Mouse (Mus musculus) c-Kit-positive CD71-positive TER-119-negative erythroid progenitor cells, embryonic 14.5 days (primary cell): ENCODE measurements at regions not wholly inside any gene's neighbourhood (a gene's known extent, or its start where the extent isn't known, plus 50 kb on each side); places are given as distances from the start of the nearest gene placed in this dataset.

Source experiments
- DNase-seq: peaks from one replicate; pipeline ENCODE4 v3.0.0-alpha.2; 2013; ENCODE audit warnings: low read depth

DNA sequence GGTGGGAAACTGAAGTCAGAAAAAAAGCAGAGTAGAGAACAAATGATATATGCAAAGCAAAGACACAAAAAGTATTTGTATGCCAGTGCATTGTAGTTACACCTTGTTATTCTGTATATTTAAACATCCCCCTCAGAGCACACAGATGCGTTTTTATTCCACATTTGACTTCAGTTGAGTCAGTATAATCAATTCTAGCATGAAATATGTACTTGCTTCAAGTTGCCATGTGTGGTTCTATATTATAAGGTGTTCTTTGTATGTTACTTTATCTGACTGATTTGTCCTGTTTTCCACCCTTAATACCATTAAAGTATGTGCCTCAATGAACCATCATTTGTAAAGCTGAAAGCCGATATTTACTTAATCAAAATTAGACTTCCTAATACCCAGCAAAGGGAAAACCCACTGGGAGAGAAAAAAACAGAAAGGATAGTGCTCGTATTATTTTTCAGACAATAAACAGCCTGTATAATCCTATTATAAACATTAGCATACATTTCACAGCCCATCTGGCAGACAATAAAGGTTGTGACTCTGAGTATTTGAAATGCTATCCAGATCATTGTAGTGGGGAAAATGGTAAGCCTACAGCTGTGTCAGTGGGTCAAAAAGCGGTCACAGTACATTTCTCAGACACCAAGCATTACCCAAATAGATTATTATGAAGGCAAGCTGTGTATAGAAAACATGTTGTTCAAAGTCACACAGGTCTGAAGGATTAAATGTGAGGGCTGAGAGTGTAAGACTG is 189.1 kb upstream of the Bmp2 start:
- no peak for DNase-seq

DNA sequence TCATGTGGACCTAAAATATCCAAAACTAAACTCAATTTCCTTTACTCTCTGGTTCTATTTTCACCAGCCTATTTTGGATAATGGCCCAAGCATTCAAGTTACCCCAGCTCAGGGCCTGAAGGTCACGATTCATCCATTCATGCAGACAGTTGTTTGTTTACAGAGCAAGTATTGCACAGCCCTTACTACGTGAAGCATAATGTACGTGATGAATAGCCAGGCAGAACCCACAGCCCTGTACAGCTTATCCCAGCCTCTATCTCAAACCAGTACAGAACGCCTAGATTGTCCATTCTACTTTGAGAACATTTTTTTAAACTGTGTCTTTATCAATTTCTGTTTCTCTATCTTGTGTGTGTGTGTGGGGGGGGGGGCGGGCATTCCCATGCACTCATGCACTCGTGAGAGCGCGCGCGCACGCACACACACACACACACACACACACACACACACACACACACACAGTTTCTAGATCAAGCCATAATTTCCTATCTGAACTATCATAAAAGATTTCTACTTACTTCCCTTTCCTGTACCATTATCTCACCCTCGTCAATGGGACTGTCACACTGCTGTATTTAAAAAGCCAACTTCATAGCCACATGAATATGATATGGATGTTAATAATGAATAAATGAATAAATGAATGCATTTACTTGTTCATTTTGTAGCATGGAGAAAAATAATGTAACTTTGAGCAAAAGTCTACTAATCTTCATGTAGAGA is 180.3 kb upstream of the Bmp2 start:
- DNase-seq, result no peak

DNA sequence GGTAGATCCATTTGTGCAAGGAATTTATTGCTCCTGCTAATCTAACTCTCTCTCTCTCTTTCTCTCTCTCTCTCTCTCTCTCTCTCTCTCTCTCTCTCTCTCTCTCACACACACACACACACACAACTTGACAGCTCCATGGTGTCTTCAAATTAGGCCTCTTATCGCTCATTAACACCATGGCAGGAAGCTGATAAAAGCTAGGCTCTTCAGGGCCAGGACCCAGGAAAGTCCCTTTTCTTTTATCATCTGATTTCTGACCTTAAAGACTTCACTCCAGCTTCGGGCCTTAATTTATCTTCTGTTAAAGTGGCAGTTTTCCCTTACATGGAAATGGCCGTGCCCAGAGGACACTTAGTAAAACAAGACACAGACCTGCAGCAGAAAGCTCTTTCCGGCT is 178.4 kb upstream of the Bmp2 start:
- peak; percentile 55 for DNase-seq

DNA sequence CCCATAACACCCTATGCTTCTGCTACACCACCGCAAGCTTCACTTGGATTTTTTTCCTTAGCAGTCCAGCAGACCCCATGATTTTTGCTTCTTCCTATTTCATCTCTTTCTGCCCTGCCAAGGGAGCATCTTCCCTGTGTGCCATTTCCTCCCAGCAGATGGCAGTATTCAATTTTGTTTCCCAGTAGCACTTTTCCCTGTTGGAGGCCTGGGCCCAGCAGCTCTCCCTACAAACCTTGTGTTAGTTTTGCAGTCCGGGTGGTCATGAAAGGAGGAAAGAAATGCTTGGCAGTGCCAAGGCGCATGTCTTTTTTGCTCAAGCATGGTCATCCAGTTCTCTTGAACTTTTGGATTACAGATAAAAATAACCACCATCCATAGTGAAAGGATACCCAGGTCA is 170.9 kb upstream of the Bmp2 start:
- DNase-seq, result no peak

DNA sequence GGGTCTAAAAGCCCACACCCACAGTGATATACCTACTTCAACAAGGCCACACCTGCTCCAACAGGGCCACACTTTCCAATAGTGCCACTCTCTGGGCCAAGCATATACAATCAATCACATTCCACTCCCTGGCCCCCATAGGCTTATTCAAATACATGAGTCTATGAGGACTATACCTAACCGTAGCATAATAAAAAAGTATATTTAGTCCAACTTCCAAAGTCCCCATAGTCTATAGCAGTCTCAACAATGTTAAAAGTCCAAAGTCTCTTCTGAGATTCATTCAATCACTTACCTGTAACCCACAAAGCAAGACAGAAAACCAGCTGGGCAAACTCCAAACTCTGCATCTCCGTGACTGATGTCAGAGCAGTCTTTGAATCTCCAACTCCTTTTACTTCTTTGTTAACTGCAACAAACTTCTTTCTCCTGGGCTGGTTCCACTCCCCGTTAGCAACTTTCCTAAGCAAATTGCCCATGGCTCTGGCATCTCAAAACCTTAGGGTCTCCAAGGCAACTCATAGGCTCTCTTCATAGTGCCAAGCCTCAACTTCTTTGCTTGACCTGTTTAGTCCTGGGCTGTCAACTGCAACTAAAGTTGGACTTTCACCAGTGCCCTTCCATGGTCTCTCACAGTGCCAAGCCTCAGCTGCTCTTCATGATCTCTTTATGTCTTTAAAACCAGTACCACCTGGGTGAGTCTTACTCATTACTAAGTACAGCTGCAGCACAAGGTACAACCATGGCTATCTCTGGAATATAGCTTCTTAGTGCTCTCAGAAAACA is 168.6 kb upstream of the Bmp2 start:
- DNase-seq, result no peak

DNA sequence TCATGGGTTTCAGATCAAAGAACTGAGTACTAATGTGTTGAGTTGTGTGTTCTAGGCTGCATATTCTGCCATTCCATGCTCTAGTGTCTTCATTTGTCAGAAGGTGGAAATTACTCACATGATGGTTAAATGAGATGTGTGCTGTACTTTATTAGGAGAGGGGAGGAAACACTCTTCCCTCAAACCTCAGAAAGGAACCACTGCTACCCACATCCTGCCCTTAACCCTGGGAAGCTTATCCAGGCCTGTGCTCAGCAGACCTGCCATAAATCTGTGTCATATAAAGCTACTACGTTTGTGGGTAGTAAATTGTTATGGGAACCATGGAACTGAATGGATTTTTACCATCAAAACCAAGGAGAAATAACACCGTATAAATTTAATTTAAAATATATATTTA is 166.7 kb upstream of the Bmp2 start:
- DNase-seq, result no peak

DNA sequence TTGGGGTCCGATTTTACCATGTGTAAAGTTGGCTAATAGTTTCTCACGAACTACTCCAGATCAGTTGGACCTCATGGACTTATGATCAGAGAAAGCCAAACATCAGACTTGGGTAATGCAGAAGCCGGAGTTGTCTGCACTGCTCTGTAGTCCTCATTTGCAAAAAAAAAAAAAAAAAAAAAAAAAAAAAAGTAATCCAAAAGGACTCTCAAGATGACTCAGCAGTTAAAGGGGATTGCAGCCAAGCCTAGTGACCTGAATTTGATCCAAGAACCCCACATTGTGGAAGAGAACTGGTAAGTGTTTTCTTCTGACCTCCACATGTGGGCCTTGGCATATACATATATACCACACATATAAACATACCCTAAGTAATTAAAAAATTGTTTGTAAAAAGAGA is 164.6 kb upstream of the Bmp2 start:
- DNase-seq, result no peak

DNA sequence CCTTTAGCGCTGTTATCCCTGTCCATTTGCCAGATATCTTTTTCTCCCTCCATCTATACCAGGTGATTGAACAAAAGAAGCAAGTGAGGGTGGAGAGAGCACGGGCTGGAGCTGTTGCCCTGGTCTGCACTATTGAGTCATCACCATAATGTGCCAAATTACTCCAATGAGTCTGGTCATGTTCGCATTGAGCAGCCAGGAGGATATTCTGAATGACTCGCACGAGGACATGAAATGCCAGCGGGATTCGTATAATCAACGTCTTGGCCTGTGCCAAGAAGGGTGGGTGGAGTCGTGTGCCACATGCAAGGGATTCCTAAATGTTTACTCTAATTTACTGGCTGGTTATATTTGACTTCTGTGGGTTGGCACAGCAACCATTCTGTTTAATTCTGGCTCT is 159.7 kb upstream of the Bmp2 start:
- DNase-seq, result no peak

DNA sequence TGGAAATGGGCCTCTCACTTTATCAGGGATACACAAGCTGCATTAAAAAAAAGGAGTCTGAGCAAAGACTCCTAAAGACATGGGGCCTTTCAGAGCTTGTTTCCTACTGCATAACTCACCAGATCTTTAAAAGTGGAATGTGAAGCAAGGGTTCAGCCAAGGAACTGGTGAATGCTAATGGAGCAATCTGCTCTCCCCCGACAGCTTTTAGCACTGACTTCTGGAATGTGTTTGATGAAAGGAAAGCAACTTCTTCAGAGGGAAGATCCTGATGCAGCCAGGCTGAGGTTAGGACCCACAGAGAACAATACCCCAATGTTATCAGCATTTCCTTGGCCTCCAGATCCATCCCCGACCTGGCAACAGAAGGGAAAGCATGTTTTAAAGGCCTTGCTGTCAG is 154.4 kb upstream of the Bmp2 start:
- no peak for DNase-seq

DNA sequence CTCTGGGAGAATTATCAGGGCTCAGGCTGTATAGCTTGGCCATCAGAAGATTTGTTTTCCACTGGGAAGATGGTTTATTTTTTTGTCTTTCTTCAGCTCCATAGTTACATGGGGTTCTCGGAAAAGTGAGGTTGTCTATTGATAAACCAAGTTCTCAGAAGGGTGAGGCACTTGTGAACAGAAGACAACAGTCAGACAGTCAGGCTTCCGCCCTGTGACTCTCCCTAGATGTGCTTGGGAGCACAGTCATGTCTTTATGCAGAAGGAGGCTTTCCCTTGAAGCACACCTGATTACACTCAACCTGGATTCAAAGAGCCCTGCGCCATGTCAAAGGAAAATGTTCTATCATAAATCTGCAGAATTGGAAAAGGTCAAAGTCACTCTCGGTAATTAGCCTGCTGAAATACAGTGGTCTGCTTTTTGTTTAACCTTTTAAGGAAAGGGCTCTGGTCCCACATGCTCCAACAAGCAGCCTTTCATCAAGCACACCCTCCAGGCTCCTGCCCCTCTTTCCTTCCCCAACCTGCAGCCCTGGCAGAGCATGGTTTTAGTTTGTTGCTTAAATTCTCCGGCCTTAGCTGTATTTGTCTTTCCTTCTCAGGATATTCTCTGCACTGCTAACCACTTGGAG is 152.8 kb upstream of the Bmp2 start:
- peak; percentile 30 for DNase-seq

DNA sequence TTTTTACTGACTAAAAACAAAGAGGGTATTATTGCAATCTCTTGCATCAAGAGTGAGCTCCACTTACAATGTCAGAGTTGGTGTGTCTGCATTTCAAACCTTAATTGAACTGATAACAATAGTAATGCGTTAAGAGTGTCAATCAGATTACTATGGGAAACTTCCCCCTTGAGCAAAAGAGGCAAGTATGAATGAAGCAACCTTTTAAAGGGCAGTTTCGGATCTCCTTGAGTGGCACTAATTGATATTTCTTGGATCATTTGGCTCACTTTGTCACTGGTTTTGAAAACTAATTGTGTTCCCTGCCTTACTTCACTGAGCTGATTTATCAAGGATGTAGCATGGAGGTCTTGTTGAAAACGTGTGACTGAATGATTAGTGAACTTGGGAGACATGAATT is 151.0 kb upstream of the Bmp2 start:
- no peak for DNase-seq

DNA sequence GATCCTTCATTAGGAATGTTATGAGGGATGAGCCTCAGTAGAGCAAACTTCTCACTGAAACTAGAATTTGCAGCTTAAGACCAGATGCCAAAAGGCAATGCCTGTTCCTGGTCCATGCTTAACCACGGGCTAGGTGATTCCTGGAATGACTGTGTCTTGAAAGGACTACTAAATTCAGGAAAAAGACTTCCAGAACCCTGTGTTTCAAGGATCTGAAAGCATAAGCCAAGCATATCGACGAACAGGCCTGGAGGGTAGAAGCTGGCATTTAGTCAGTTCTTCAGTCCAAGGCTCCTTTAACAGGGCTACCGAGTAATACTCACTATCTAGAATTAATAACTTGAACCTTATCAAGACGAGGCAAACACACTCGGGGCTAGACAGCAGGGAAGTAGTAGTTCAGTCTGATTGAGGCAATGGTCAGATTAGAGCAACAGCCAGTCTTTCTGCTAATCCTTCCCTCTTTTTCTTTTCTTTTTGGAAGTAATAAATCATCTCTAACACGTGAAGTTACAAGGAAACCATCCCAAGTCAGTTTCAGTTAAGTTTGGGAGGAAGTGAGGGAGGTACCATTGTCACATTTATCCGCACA is 134.9 kb upstream of the Bmp2 start:
- no peak for DNase-seq

DNA sequence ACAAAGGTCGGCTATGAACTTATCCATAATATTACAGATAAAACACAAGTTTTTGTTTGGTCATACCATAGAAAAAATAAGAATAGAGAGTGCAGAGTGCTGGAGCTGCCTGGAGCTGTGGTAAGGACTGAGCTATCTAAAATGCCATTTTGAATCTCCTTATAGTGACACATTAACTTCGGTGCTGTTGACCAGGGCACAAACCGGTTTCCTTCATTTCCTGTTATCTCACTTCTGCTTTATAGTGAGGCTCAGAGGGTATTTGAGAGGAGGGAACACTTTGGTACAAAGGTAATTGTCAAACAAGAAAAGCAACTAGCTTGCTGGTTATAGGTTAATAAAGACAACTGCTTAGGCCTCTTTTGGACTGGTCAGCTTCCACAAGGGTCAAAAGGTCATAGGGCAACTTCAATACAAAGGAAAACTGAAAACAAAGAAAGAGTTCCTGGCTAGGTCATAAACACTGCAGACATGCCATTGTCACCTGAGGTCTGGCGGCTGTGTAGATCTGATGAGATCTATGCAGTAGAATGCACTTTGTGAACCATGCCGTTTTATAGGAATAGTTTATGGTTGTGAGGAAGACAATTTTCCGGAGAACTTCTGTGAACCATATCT is 132.2 kb upstream of the Bmp2 start:
- DNase-seq, result no peak

DNA sequence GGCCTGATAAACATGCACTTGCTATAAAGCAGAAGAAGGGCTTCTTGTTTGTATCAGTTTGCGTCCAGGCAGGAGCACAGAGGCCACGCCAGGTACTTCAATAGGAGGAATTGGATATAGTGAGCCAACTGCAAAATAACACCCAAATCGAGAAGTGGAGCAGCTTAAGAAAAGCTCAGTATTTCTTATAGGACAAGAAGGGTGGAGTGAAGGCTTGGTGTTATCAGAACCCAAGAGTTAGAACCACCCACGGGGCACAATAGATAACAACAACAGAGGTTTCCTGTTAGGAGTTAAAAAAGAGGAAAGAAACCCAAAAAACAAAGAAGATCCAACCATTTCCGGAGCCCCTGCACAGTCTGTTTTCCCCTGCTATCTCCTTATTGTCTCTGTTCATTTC is 126.4 kb upstream of the Bmp2 start:
- no peak for DNase-seq

DNA sequence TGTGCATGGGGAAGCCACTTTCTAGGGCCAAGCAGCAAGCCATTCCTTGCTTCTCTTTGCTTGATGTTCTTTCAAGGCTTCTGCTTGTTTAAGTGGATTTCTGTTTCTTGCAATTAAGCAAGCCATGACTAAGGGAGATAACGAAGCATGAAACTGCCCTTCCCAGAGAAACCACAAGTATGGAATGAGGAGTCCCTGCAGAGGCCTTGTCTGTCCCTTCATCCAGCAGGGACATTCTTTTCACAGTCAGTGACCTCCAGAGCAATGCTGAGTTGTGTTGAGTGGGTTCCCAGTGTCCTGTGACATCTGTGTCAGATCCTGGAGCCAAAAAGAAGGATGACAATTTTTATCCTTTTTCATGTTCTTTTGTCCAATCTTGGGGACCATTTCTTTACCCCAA is 124.9 kb upstream of the Bmp2 start:
- DNase-seq, result no peak

DNA sequence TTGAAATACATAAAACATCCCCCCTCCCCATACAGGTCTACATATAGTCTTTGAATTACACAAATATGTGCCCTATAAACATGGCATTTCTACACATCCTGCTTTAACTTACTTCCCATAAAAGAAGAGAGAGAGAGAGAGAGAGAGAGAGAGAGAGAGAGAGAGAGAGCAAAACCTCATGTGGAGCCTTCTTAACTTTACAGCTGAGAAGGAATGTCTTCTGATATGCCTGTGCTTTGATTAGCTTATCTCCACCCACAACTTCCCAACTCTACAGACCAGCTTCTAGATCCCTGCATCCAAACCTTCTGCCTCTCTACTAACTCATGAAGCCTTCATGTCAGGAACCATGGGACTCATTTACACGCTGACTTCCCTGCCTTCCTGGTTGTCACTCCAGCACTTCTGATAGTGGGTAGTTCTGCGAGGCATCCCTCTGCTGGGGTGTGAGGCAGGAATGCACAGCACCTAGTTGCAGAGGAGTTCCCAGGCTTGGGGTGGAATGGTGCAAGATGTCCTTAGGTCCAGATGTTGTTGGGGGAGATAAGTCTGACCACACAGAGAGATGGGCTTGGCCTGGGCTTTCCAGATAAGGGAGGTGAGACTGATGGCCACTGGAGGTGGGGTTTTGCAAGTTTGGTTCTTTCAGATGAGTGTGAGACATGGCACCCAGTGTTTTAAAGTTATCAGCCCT is 122.4 kb upstream of the Bmp2 start:
- DNase-seq, result peak; percentile 50

DNA sequence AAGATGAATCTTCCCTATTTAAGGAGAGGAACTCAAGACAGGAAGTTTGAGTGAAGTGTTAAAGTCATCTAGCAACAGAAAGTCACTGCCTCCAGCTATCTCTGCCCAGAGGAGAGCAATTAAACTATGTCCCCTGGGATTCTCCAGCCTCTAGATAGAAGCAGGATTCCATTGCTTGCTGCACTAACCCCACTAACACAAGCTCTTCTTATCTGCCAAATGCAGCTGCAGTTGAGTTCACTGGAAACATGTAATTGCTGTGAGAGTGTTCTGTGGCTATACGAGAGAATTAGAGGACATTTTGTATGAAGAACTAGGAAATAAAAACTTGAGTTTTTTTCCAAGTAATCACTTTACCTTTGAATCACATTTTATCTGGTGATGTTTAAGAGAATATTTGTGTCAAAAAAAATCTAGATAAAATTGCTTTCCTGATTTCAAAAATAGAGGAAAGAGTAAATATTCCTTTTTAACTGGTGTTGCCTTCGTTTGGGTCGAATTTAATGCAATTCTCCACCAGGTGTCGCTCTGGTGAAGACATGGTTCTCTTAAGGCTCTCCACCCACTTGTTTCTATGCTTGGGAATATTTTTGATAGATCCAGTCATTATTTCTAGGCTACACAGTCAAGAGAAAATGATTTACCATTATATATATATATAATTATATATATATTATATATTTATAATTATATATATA is 121.1 kb upstream of the Bmp2 start:
- peak; percentile 44 for DNase-seq

DNA sequence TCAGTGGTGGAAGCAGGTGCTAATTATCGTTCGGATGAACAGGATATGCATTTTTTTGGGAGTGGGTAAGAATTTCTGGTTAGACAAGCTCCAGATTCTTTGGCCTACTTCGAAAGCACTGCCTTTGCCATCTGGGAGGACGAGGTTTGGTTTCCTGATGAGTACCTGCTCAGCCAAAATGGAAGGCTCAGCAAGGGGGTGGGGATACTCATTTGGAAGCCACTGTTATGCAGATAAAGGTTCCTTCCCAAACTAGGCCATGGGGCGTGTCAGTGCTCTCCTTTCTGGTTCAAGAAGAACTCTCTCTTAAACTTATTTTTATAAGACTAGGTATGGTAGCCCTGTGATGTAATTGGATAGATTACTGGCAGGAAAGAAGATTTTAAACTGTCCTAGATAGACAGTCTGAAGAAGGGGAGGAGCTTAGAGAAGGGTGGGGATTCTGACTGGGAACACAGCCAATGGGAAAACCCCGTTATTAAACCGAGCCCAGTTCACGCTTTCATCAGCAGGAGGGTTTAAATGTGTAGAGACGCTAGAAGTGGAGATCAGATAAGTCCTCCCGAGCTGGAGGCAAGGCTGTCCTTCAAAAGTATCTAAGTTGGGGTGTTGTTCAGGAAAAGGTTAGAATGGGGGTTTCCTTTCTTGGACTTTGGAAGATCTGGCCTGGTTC is 119.7 kb upstream of the Bmp2 start:
- DNase-seq, result no peak

DNA sequence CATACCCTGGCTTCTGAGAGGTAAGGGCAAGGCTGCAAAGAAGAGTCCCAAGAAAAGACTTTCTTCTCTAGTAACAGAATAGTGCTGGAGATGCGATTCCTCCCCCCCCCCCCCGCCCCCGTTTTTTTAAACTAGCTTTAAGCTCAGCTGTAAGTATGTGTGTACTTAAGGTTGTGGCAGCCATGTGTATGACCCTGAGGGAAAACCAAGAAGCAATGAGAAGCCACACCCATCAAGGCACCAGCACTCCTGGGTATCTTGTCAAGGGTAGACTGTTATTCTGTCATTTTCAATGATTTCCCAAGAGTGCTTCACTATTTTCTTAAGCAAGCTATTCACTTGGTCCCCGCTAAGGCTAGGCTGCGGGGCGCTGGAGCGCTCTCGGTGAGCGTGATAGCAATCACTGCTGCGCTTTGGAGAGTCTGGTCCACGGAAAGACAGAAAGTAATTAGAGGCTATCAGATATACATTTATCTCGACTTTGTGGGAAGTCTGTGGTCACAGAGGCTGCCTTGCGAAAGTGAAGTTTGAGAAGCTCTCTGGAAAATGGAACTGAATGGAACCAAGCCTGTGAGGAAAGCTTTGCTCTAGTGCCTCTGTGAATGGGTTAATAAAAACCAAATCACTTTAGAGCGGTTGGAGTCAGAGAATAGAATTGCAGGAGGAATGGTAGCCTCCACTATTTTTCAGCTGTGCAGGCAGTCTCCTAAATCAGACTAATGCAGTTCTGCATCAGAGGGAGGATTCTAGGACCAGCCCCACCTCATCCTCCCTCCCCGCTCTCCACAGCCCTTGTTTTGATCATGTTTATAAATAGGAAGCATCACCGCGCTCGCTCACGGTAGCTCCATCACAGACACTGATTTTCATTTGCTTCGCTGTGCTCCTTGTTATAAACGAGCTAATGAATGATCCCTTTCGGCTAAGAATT is 114.8 kb upstream of the Bmp2 start:
- no peak for DNase-seq
